Mouse (Mus musculus): ENCODE data around the gene Fam19a3. TPM values are rescaled to one million over a fixed set of nuclear protein-coding genes. Genes with fewer than 3 reads are reported as not detected.
A peak's percentile ranks its signal among the peaks of the same experiment; 100 is the strongest.

Gene Fam19a3
- 9.1 and 12.6 TPM in 2 replicates for polyA plus RNA-seq (2012; rRNA removed)

DNA sequence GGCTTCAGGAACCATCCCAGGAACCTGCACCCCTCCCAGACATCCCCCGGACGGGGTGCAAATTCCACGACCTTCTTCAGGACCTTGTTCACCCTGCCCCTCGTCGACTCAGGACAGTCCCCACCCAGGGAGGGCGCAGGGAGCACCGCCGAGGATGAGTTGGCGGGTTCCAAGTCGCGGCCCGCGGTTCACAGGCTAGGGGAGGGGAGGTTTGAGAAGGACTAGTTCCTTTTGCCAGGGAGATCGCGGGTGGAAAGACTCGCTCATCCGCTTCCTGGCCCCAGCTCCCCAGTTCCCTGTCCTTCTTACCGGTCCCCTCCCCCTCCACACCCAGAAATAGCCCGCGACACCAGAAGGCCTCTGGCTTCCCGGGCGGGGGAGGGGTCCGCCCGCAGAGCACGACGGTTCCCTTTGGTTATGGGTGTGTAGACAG lies at the start of gene Fam19a3:
Fam19a3 (minus strand) TSS at position 370 of the 433 bp plus-strand sequence.
- no peak for TF ChIP-seq POLR2A (IDR thresholded peaks at IDR 0.05; ENCODE audit: control insufficient read depth, low read depth, low read length)
- Histone ChIP-seq H3K27ac (ENCODE audit: control insufficient read depth, insufficient read depth, low read depth, low read length) (no peak within 1 kb of the TSS), H3K4me3 (ENCODE audit: control insufficient read depth, low read depth, low read length) (peak within 1 kb of the TSS; percentile 89), H3K4me1 (ENCODE audit: control insufficient read depth, insufficient read depth, low read length) (peaks cover 18% of the 10 kb centered on the region), H3K36me3 (ENCODE audit: control insufficient read depth, insufficient read depth, low read length) (no peaks in the 10 kb centered on the region), H3K27me3 (ENCODE audit: control insufficient read depth, insufficient read depth, low read length) (no peaks in the 10 kb centered on the region; the same call in 1 of the 2 replicates)

DNA sequence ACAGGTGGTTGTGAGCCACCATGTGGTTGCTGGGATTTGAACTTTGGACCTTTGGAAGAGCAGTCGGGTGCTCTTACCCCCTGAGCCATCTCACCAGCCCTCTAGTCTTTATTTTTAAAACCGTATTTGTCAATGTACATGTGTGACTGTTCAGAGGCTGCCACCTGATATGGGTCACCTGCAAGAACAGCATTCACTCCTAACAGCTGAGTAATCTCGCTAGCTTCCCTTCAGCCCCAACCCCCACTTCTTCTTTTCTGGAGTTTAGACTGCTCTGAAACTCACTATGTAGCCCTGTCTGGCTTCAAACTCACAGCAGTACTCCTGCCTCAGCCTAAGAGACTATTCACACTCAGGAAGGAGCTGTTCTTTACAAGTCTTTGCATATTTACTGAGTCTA lies 40.8 kb upstream of the Fam19a3 start:
- H3K27ac ChIP-seq (ENCODE audit: control insufficient read depth, insufficient read depth, low read depth, low read length): no peak overlapping the region
- TF ChIP-seq POLR2A (IDR thresholded peaks at IDR 0.05; ENCODE audit: control insufficient read depth, low read depth, low read length) (no peak), CTCF (IDR thresholded peaks at IDR 0.05; ENCODE audit: control insufficient read depth, insufficient read depth, insufficient replicate concordance, low read depth, low read length) (no peak)
- H3K4me3 ChIP-seq (ENCODE audit: control insufficient read depth, low read depth, low read length): no peak overlapping the region
- H3K27me3 ChIP-seq (ENCODE audit: control insufficient read depth, insufficient read depth, low read length): no peaks in the 10 kb centered on the region
- H3K36me3 ChIP-seq (ENCODE audit: control insufficient read depth, insufficient read depth, low read length): peaks cover 1% of the 10 kb centered on the region; the same call in 1 of the 2 replicates
- peaks cover 13% of the 10 kb centered on the region for H3K4me1 ChIP-seq (ENCODE audit: control insufficient read depth, insufficient read depth, low read length)

DNA sequence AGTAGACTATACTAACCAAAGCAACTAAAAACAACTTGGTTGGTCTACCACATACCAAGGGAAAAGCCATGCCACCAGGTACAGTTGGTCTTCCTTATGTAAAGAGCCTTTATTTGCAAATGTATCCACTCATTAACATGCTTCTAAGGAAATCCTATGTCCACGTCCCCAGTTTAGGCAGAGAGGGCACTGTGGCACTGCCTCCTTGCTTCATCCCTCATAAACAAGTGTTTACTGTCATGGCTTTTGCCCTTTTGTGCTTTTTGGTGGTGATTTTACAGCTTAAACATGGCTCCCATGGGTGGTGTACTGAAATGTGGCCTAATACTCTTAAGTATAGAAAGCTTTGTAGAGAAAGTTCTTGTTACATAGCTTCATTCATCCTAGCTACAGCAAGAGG lies 38.8 kb upstream of the Fam19a3 start:
- no peak overlapping the region for H3K4me3 ChIP-seq (ENCODE audit: control insufficient read depth, low read depth, low read length)
- H3K36me3 ChIP-seq (ENCODE audit: control insufficient read depth, insufficient read depth, low read length): peaks cover 1% of the 10 kb centered on the region; the same call in 1 of the 2 replicates
- TF ChIP-seq CTCF (IDR thresholded peaks at IDR 0.05; ENCODE audit: control insufficient read depth, insufficient read depth, insufficient replicate concordance, low read depth, low read length): no peak
- TF ChIP-seq POLR2A (IDR thresholded peaks at IDR 0.05; ENCODE audit: control insufficient read depth, low read depth, low read length): no peak
- H3K27ac ChIP-seq (ENCODE audit: control insufficient read depth, insufficient read depth, low read depth, low read length): no peak overlapping the region
- H3K4me1 ChIP-seq (ENCODE audit: control insufficient read depth, insufficient read depth, low read length): peaks cover 16% of the 10 kb centered on the region
- no peaks in the 10 kb centered on the region for H3K27me3 ChIP-seq (ENCODE audit: control insufficient read depth, insufficient read depth, low read length)

DNA sequence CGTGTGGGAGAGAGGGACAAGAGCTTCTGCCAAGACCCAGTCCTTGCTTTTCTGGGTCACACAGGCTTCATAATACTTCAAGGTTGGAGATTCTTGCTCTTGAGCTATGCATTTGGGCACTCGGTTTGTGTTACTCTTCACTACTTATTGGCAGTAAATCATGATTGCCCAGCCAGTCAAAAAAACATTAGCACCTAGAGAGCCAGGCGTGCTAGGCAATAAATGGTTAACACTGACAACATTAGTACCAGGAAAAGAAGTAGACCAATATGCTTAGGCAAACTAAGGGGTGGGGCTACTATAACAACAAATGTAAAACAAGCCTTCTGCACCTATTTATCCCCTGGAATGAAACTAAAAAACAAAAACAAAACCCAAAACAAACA lies 37.1 kb upstream of the Fam19a3 start:
- no peak for TF ChIP-seq POLR2A (IDR thresholded peaks at IDR 0.05; ENCODE audit: control insufficient read depth, low read depth, low read length)
- no peak for TF ChIP-seq CTCF (IDR thresholded peaks at IDR 0.05; ENCODE audit: control insufficient read depth, insufficient read depth, insufficient replicate concordance, low read depth, low read length)
- Histone ChIP-seq H3K36me3 (ENCODE audit: control insufficient read depth, insufficient read depth, low read length) (peaks cover 1% of the 10 kb centered on the region; the same call in 1 of the 2 replicates), H3K4me1 (ENCODE audit: control insufficient read depth, insufficient read depth, low read length) (peaks cover 16% of the 10 kb centered on the region)

DNA sequence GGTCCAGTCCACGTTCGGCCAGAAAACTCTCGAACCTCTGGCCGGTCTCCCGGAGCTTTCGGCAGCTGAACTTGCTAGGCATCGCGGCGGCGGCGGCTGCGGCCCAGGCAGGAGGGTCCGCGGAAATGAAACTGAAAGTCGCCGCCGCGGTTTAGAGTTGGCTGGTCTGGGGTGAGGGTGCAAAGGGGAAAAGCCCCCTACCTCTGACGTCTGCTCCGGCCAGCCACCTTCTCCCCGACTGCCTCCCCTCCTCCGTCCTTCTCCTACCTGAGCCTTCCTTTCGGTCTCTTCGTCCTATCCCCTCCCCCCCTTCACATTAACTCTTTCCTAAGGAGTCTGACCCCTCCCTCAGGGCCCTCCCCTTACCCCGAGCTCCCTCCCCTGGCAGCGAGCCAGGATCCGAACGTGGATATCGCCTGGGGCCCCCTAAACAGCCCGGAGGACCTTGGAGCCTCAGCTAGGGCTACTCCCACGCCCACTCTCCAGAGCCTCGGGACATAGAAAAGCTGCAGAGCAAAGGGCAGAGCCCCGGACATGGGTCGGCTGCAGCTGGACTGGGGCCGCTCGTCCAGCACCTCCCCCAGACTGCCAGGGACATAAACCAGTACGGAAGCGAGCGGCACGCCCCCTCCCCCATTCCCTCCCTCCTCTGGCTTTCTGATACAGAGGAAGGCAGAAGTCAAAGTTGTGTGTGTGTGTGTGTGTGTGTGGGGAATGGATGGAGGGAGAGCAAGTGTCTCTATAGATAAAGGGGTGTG lies 36.5 kb upstream of the Fam19a3 start, which contains the start of gene Mov10:
Mov10 (minus strand) TSS at position 573 of the 758 bp plus-strand sequence.
- TF ChIP-seq POLR2A (IDR thresholded peaks at IDR 0.05; ENCODE audit: control insufficient read depth, low read depth, low read length): no peak; the same call in 1 of the 2 replicates
- TF ChIP-seq CTCF (IDR thresholded peaks at IDR 0.05; ENCODE audit: control insufficient read depth, insufficient read depth, insufficient replicate concordance, low read depth, low read length): no peak
- H3K4me1 ChIP-seq (ENCODE audit: control insufficient read depth, insufficient read depth, low read length): peaks cover 16% of the 10 kb centered on the region

More for the DNA sequence above, 37.1 kb upstream of the Fam19a3 start:
- H3K27me3 ChIP-seq (ENCODE audit: control insufficient read depth, insufficient read depth, low read length): no peaks in the 10 kb centered on the region
- peak overlapping the region; percentile 91 for H3K4me3 ChIP-seq (ENCODE audit: control insufficient read depth, low read depth, low read length)
- H3K27ac ChIP-seq (ENCODE audit: control insufficient read depth, insufficient read depth, low read depth, low read length): peak overlapping the region; percentile 89; the same call in 1 of the 2 replicates

DNA sequence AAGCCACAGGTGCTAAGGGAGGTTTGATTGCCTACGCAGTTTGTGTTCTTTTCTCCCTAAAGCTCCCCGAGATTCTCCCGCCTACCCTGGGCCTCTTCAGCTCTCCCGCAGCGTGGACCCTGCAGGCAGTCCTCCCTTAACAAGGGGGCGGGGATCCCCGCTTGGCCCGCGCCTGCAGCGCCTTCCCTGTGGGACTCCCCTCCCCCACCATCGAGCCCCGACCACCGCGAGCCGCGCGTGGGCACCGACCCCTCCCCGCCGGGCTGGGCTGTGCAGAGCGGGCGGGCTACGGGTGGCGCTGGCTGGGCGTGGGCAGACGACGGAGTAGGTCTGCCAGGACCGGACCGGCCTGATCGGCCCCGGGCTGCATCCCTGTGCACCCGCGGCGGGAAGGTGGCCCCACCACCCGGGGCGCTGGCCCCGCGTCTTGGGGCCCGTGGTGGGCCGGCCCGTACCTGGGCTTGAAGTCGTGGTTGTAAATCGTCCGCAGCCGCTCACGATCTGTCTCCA lies 35.9 kb upstream of the Fam19a3 start:
- peak overlapping the region; percentile 91 for H3K4me3 ChIP-seq (ENCODE audit: control insufficient read depth, low read depth, low read length)
- H3K27me3 ChIP-seq (ENCODE audit: control insufficient read depth, insufficient read depth, low read length): no peaks in the 10 kb centered on the region
- peaks cover 1% of the 10 kb centered on the region; the same call in 1 of the 2 replicates for H3K36me3 ChIP-seq (ENCODE audit: control insufficient read depth, insufficient read depth, low read length)
- peak overlapping the region; percentile 89 for H3K27ac ChIP-seq (ENCODE audit: control insufficient read depth, insufficient read depth, low read depth, low read length)
- peaks cover 16% of the 10 kb centered on the region for H3K4me1 ChIP-seq (ENCODE audit: control insufficient read depth, insufficient read depth, low read length)
- TF ChIP-seq POLR2A (IDR thresholded peaks at IDR 0.05; ENCODE audit: control insufficient read depth, low read depth, low read length) (no peak), CTCF (IDR thresholded peaks at IDR 0.05; ENCODE audit: control insufficient read depth, insufficient read depth, insufficient replicate concordance, low read depth, low read length) (no peak)

More for the DNA sequence above, 36.5 kb upstream of the Fam19a3 start, which contains the start of gene Mov10:
- H3K27ac ChIP-seq (ENCODE audit: control insufficient read depth, insufficient read depth, low read depth, low read length): peak within 1 kb of the TSS; percentile 89
- H3K36me3 ChIP-seq (ENCODE audit: control insufficient read depth, insufficient read depth, low read length): peaks cover 1% of the 10 kb centered on the region; the same call in 1 of the 2 replicates
- peak within 1 kb of the TSS; percentile 91 for H3K4me3 ChIP-seq (ENCODE audit: control insufficient read depth, low read depth, low read length)
- H3K27me3 ChIP-seq (ENCODE audit: control insufficient read depth, insufficient read depth, low read length): no peaks in the 10 kb centered on the region

DNA sequence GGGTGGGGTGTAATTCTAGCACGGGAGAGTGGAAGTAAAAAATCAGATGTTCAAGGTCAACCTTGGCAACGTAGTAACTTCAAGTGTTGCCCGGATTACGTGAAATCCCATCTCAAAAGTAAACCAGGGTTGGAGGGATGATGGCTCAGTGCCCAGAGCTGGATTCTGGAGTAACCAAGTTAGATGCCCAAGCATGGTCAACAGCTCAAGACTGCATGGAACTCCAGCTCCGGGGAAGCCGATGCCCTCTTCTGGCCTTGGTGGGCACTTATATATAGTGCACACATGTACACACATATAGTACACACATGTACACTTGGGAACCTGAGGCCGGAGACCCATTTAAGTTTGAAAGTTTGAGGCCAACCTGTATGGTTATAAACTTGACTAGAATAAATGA lies 34.5 kb upstream of the Fam19a3 start:
- H3K4me3 ChIP-seq (ENCODE audit: control insufficient read depth, low read depth, low read length): no peak overlapping the region

More for the DNA sequence above, 34.5 kb upstream of the Fam19a3 start:
- Histone ChIP-seq H3K27ac (ENCODE audit: control insufficient read depth, insufficient read depth, low read depth, low read length) (peak overlapping the region; percentile 5; the same call in 1 of the 2 replicates), H3K36me3 (ENCODE audit: control insufficient read depth, insufficient read depth, low read length) (no peaks in the 10 kb centered on the region), H3K27me3 (ENCODE audit: control insufficient read depth, insufficient read depth, low read length) (no peaks in the 10 kb centered on the region), H3K4me1 (ENCODE audit: control insufficient read depth, insufficient read depth, low read length) (peaks cover 16% of the 10 kb centered on the region)
- TF ChIP-seq CTCF (IDR thresholded peaks at IDR 0.05; ENCODE audit: control insufficient read depth, insufficient read depth, insufficient replicate concordance, low read depth, low read length): no peak
- no peak for TF ChIP-seq POLR2A (IDR thresholded peaks at IDR 0.05; ENCODE audit: control insufficient read depth, low read depth, low read length)

Data from testis, adult 2 months (tissue).